Mouse (Mus musculus): Measurements from ENCODE around the gene Ddr2.
"Not testable (repeated sequence)": the region's sequence is repeated elsewhere in the genome, so short reads cannot be mapped to it uniquely, and the experiment has no call there.

Ddr2 gene

GRCm38 (mm10) chr1:170102814-170103213, 7.7 kb downstream of the Ddr2 start:
- in situ Hi-C loops (cut with MseI, MboI) = not testable (repeated sequence)

- in situ Hi-C loops (cut with MseI, MboI) = no loop called here
Observed at GRCm38 (mm10) chr1:170086631-170087030, 23.9 kb downstream of the Ddr2 start.

GRCm38 (mm10) chr1:170084151-170084796, 26.3 kb downstream of the Ddr2 start:
- in situ Hi-C loops (cut with MseI, MboI) = no loop called here

GRCm38 (mm10) chr1:170080907-170081306, 29.7 kb downstream of the Ddr2 start:
- in situ Hi-C loops (cut with MseI, MboI) = no loop called here

GRCm38 (mm10) chr1:170079465-170079864, 31.1 kb downstream of the Ddr2 start:
- in situ Hi-C loops (cut with MseI, MboI) = no loop called here

- in situ Hi-C loops (cut with MseI, MboI) = no loop called here
Observed at GRCm38 (mm10) chr1:170076339-170076738, 34.2 kb downstream of the Ddr2 start.

GRCm38 (mm10) chr1:170073768-170074167, 36.8 kb downstream of the Ddr2 start:
- in situ Hi-C loops (cut with MseI, MboI) = no loop called here

- in situ Hi-C loops (cut with MseI, MboI) = no loop called here
Observed at GRCm38 (mm10) chr1:170069143-170069542, 41.4 kb downstream of the Ddr2 start.

GRCm38 (mm10) chr1:170065931-170066330, 44.6 kb downstream of the Ddr2 start:
- in situ Hi-C loops (cut with MseI, MboI) = no loop called here

GRCm38 (mm10) chr1:170065009-170065408, 45.6 kb downstream of the Ddr2 start:
- in situ Hi-C loops (cut with MseI, MboI) = no loop called here

GRCm38 (mm10) chr1:170064083-170064494, 46.5 kb downstream of the Ddr2 start:
- in situ Hi-C loops (cut with MseI, MboI) = no loop called here

- in situ Hi-C loops (cut with MseI, MboI) = no loop called here
Observed at GRCm38 (mm10) chr1:170060214-170060613, 50.3 kb downstream of the Ddr2 start.

GRCm38 (mm10) chr1:170059347-170059746, 51.2 kb downstream of the Ddr2 start:
- in situ Hi-C loops (cut with MseI, MboI) = no loop called here

GRCm38 (mm10) chr1:170058051-170058450, 52.5 kb downstream of the Ddr2 start:
- in situ Hi-C loops (cut with MseI, MboI) = no loop called here

GRCm38 (mm10) chr1:170057607-170058006, 53.0 kb downstream of the Ddr2 start:
- in situ Hi-C loops (cut with MseI, MboI) = no loop called here

GRCm38 (mm10) chr1:170056921-170057320, 53.6 kb downstream of the Ddr2 start:
- in situ Hi-C loops (cut with MseI, MboI) = no loop called here

GRCm38 (mm10) chr1:170056214-170056613, 54.3 kb downstream of the Ddr2 start:
- in situ Hi-C loops (cut with MseI, MboI) = no loop called here

GRCm38 (mm10) chr1:170052469-170053065, 58.0 kb downstream of the Ddr2 start:
- in situ Hi-C loops (cut with MseI, MboI) = no loop called here

GRCm38 (mm10) chr1:170051631-170052177, 58.9 kb downstream of the Ddr2 start:
- in situ Hi-C loops (cut with MseI, MboI) = no loop called here

- in situ Hi-C loops (cut with MseI, MboI) = no loop called here
Observed at GRCm38 (mm10) chr1:170048434-170048833, 62.1 kb downstream of the Ddr2 start.

GRCm38 (mm10) chr1:170044726-170045471, 65.7 kb downstream of the Ddr2 start:
- in situ Hi-C loops (cut with MseI, MboI) = no loop called here

GRCm38 (mm10) chr1:170043753-170044152, 66.8 kb downstream of the Ddr2 start:
- in situ Hi-C loops (cut with MseI, MboI) = no loop called here

GRCm38 (mm10) chr1:170042996-170043395, 67.6 kb downstream of the Ddr2 start:
- in situ Hi-C loops (cut with MseI, MboI) = no loop called here
